Mouse (Mus musculus): ENCODE results near the gene Rab6b.

GRCm38 (mm10) chr9:103087301-103087700 is 24.3 kb upstream of the Rab6b start:
- TF ChIP-seq CTCF (IDR thresholded peaks at IDR 0.05; ENCODE audit: borderline replicate concordance, extremely low read depth, insufficient read depth, insufficient read length) = no peak
- no peak for TF ChIP-seq POLR2A (IDR thresholded peaks at IDR 0.05; ENCODE audit: borderline replicate concordance, extremely low read depth, insufficient read depth, insufficient read length, poor library complexity, severe bottlenecking)

Data from brain, embryonic 14.5 days (tissue).